Mouse (Mus musculus): ENCODE results near the gene Ube2q1. TPM values are rescaled to one million over a fixed set of nuclear protein-coding genes. Genes with fewer than 3 reads are reported as not detected.

Gene Ube2q1
- polyA plus RNA-seq, 1 experiment, result 23.4 TPM

DNA sequence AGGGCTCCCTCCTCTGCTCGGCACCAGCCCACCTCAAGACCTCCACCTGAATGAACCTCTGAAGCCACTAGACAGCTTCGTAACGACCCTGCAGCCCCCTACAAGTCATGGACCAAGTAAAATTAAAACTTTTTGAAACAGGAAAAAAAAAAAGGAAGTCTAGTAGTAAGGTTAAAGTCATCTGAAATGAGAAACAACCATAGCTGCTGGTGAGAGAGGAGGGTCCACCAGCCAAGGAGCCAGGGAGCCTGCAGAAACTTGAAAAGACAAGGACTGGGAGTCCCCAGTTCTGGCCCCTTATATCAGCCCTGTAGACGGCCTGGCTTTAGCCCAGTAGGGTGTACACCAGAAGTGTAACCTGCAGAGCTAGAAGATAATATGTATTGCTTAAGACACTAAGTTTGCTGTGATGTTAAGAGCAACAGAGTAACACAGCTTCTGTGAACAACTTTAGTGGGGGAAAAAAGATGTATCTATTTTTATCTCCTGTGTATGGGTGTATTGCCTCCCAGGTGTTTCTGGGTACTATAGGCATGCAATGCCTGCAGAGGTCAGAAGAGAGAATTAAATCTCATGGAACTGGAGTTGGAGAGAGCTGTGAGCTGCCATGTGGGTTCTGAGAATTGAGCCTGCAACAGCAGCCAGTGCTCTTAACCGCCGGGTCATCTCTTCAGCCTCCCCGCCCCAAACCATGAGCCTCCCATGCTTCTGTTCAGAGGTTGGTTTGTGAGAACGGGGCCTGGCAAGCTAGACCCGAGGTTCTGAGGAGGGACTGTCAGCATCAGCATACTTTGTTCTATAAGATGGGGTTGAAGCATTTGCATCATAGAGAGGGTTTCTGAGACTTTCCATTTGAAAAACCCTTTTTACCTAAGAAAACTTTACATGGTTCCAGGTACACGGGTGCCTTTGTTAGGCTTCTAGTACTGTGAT, 48.4 kb downstream of the Ube2q1 start:
- DNase-seq (ENCODE audit: low read depth), result no peak

DNA sequence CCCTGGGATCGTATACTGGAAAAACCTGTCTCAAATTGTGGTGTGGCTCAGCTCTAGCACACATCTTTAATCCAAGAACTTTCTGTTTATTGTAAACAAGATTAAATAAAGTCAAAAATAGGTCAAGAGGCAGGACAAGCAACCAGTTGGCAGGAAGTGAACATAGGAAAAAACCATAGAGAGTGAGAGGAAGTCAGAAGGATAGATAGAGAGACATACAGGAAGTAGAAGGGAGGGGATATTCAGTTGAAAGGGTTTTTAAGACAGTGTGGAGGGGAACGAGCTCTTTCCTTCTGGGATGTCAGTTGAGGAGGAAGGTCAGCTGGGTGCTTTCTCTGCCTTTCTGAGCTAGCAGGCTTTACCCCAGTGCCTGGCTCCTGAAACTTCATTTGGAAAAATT, 50.2 kb downstream of the Ube2q1 start:
- no peak for DNase-seq (ENCODE audit: low read depth)

DNA sequence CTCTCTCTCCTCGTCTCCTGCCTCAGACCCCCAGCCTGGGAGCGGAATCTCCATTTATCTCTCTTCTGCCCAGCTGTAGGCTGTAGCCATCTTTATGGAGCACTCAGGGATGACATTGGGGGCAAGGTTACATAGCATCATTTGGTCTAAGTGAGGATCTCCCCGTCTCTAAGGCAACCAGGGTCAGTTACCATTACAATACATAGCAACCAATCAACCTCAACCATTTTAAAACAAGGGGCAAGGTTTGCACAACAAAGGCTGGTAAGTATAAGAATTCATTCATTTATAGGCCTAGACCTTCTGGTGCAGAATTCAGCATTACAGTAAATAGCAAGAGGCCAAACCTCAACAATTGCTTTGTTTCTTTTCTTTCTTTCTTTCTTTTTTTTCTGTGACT, 52.9 kb downstream of the Ube2q1 start:
- DNase-seq (ENCODE audit: low read depth), result no peak

DNA sequence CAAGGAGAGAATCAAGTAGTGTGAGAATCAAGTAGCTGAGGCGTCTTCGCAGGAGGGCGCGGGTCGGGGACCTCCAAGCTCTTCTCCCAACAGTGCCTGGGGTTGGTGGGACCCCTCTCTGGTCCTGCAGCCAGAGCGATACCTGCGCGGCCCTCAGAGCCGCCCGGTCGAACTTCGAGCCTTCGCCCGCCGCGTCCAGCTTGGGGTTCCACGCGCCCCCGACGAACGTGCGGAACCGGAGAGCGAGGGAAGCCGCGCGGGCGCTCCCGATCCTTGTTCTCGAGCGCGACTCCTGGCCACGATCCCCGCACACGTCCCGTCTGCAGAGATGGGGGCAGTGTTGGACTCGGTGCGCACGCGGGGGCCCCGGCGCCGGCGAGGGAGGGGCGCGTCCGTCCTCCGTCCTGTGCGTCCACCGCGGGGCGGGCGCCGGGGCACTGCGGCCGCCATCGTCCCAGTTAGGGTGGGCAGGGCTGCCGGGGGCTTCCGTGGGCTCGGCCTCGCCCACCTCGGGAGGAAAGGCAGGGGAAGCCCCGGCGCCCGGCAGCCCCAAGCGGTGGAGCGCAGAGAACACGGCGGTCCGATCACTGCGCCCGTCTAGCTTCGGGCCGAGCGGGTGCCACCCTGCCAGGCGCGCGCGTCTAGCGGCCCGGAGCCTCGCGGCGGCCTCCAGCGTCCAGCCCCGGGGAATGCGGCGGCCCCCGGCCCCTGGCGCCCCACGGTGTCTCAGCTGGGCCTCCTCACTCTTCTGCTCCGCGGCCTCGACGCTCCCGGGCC, 57.6 kb downstream of the Ube2q1 start, which contains the start of gene She:
Gene She, plus strand, starts transcription at position 556 of the 777 bp plus-strand sequence.
- no peak for DNase-seq (ENCODE audit: low read depth)

Other genes with a start within 250 kb of the Ube2q1 start
- gene Adar, start 58.6 kb upstream of the Ube2q1 start, polyA plus RNA-seq (2012; rRNA removed), result 26.3 and 28.9 TPM in 2 replicates
- 1.2 and 1.4 TPM in 2 replicates for gene Chrnb2, start 9.0 kb upstream of the Ube2q1 start, polyA plus RNA-seq (2012; rRNA removed)
- 3.4 and 3.5 TPM in 2 replicates for gene She, start 57.8 kb downstream of the Ube2q1 start, polyA plus RNA-seq (2012; rRNA removed)
- 10.7 and 12.3 TPM in 2 replicates for gene Il6ra, start 139.6 kb downstream of the Ube2q1 start, polyA plus RNA-seq (2012; rRNA removed)
- gene Atp8b2, start 189.9 kb downstream of the Ube2q1 start, polyA plus RNA-seq (2012; rRNA removed), result 37.4 and 56.5 TPM in 2 replicates
- gene Hax1, start 225.2 kb downstream of the Ube2q1 start, polyA plus RNA-seq (2012; rRNA removed), result 79.3 and 99.6 TPM in 2 replicates

Measured in gonadal fat pad, adult 2 months (tissue).